Mouse (Mus musculus) lung, postnatal 10 days (tissue): ENCODE measurements at regions not wholly inside any gene's neighbourhood (a gene's known extent, or its start where the extent isn't known, plus 50 kb on each side); places are given as distances from the start of the nearest gene placed in this dataset.

Experiments used
- DNase-seq: peaks from one replicate; pipeline ENCODE4 v3.0.0; 2021

GRCm38 (mm10) chr9:98791709-98792108, 50.6 kb upstream of the Prr23a1 start:
- no peak for DNase-seq

DNA sequence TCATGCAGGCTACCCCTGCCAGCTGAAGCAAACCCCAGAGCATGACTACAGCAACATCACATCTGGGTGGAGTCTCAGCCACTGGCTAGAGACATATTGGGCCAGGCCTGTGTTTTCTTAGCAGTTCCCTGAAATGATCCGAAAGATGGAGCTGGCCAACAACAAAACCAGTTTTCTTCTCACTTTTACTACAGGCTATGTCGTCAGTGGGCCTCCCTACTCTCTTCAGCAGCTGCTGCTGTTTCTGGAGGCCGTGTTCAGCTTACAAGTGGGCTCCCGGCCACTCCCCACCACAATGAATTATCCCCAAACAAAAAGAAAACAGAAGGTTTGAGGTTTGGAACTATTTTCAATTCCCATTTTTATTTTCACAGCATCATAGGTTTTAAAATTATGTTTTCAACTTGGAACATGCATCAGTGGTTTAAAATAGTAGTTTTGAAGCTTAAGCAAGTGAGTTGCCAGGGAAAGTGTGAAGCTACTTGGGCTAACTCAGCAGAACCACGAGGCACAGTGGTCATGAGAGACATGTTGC, 68.6 kb upstream of the Prr23a1 start:
- no peak for DNase-seq

GRCm38 (mm10) chr9:98773212-98773611, 69.1 kb upstream of the Prr23a1 start:
- DNase-seq, result no peak

DNA sequence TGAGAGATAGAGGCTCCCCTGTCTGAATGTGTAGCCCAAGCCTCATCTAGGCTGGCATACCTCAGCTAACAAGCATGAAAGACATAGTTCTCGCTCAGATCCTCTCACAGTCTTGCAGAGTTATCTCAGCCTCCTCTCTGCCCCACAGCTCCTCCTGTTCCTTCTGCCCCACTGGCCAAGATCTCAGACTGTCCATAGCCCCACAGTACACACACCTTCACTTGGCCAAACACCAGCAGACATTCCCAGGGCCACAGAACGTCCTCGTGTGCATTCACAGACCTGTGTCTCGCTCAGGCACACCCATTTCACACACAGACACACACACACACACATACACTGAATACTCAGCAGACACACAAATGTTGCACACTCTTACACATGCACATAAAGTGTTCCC, 87.5 kb upstream of the Prr23a1 start:
- no peak for DNase-seq

GRCm38 (mm10) chr9:98753356-98753953, 88.8 kb upstream of the Prr23a1 start:
- DNase-seq, result peak; percentile 31

GRCm38 (mm10) chr9:98743785-98744184, 98.5 kb upstream of the Prr23a1 start:
- no peak for DNase-seq

- peak; percentile 15 for DNase-seq
These were observed 114.9 kb upstream of the Prr23a1 start for GRCm38 (mm10) chr9:98727276-98727860.

DNA sequence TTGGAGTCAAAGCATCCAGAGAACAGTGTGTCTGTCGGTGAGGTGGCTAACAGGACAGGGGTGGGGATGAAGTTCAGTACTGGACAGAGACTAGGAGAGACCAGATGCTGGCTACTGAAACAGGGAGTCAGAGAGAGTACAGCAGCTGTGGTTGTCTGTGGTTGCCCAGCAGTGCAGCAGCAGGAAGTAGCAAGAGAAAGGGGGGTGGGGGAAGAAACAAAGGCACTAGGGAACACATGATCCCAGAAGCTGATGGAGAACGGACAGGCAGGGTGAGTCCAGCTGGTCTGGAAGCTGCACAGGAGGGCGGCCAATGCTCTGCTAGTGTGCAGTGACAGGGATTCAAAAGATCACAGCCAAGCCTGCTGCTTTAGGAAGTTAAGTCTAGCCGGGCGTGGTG, 115.7 kb upstream of the Prr23a1 start:
- DNase-seq, result peak; percentile 23

- no peak for DNase-seq
These were observed 119.4 kb upstream of the Prr23a1 start for GRCm38 (mm10) chr9:98722885-98723284.

GRCm38 (mm10) chr9:98721381-98721780, 119.9 kb upstream of the Mrps22 start:
- DNase-seq, result no peak

GRCm38 (mm10) chr9:98717701-98718270, 116.3 kb upstream of the Mrps22 start:
- no peak for DNase-seq

- peak; percentile 17 for DNase-seq
These were observed 113.2 kb upstream of the Mrps22 start for GRCm38 (mm10) chr9:98714661-98715060.

GRCm38 (mm10) chr9:98712826-98713225, 111.4 kb upstream of the Mrps22 start:
- no peak for DNase-seq

GRCm38 (mm10) chr9:98712023-98712563, 110.6 kb upstream of the Mrps22 start:
- DNase-seq, result no peak

DNA sequence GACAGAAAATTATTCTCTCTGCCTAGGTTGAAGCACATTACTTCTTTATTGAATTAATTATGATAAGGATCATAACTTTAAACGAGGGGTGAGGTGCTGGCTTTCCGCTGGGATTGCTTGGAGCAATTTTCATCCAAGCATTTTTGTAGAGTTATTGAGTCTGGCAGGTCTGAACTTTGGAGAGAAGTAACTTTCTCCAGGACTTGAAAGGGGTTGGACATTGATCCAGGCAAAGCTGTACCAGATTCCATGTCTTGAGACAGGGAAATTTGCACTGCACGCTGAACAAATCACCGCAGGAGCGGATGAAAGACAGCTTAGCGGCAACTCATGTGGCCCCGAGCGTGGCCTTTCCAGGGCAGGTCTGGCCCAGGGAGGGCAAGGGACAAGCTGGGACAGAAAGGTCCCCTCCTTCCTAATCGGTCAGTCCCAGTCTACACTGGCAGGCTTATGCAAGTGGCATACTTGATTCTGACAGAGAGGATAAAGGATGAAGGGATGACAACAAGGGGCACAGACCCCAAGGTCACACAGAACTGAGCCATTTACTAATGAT, 108.8 kb upstream of the Mrps22 start:
- DNase-seq, result no peak

DNA sequence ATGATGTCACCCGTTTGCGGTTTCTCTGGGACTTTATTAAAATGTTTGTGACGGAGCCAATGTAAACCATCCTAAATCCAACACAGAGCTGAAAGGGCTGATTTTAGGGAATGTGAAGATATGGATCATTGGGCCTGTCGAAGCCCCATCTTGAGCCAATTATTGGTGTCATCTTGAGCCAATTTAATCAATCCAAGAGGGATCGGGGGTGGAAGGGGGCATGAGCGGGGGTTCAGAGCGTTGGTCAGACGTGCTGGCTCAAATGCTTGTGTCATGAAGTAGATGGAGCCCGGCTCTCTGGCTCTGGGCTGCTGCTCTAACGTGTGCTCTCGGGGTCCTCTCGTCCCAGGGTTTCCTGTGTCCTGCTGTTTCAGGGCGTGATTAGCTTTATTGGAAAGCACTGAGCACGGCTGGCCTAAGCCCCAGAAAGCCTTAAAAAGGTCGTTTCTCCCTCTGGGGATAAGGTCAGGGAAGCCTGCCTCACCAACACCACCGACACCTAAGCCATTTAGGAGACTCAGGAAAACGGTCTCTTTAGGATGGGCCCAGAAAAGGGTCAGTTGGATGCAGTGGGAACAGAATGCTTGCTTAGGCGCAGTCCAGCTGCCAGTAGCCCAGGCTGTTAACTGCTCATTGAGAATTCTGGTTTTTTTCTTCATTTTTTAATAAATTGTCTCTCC, 106.7 kb upstream of the Mrps22 start:
- DNase-seq, result no peak

GRCm38 (mm10) chr9:98707491-98707890, 106.0 kb upstream of the Mrps22 start:
- no peak for DNase-seq

GRCm38 (mm10) chr9:98704131-98704530, 102.7 kb upstream of the Mrps22 start:
- DNase-seq, result no peak

- DNase-seq, result no peak
These were observed 101.9 kb upstream of the Mrps22 start for GRCm38 (mm10) chr9:98703331-98703730.

DNA sequence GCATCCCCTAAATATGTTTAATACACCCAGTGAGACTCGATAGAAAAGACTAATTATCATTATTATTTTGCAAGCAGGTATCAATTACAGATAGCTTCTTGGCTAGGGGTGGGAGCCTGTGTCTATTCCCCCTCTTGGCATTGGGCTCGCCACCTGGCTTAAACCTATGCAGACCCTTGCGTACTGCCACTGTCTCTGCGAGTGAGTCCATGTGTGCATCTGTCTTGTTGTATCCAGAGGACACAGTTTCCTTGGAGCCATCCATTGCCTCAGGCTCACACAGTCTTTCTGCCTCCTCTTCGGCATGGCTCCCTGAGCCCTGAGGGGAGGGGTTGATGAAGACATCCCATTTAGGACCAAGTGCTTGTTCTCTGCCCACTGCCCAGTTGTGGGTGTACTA, 99.1 kb upstream of the Mrps22 start:
- no peak for DNase-seq

- no peak for DNase-seq
These were observed 95.7 kb upstream of the Mrps22 start for GRCm38 (mm10) chr9:98697155-98697554.

- DNase-seq, result no peak
These were observed 93.6 kb upstream of the Mrps22 start for GRCm38 (mm10) chr9:98695035-98695434.

DNA sequence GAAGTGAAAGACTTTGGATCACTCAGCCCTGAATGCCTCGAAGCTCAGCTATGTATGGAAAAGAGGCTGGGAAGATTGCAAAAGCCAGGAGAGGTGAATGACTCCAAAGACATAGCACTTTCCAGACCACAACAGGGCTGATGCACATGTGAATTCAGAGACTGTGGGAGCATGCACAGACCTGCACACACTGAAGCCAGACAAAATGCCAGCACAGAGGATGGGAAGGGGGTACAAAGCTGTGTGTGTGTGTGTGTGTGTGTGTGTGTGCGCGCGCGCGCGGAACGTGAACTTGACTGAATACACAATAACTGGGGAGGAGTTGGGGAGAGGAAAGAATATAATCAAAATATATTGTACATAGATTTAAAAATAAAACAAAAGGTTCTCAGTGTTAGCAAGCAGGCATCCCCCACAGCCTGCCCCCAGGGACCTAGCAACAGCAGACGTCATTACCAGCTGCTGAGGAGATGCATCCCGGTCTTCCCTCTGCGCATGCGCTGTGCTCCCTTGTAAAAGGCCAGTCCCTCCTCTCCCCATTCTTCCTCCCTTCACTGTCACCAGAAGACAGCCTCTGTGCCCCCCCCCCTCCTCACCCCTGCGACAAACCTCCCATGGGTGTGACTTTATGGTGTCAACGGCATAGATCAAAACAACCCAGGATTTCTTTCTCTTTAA, 89.5 kb upstream of the Mrps22 start:
- peak; percentile 77 for DNase-seq
